Mouse (Mus musculus) ES-E14 (cell line): ENCODE measurements around the gene Btbd11.

ENCODE experiments used
- CHD2 ChIP-seq: IDR thresholded peaks from 2 replicates; pipeline ENCODE4 v1.6.1; 2014; ENCODE audit warnings: mild to moderate bottlenecking, low read depth, low read length, inconsistent platforms
- MAFK ChIP-seq: IDR thresholded peaks from 2 replicates; pipeline ENCODE4 v1.6.1; 2014; ENCODE audit warnings: mild to moderate bottlenecking, low read depth, low read length, inconsistent platforms; ENCODE audit not compliant: insufficient read depth
- ZNF384 ChIP-seq: IDR thresholded peaks from 2 replicates; pipeline ENCODE4 v1.6.1; 2012; ENCODE audit warnings: low read depth, low read length, inconsistent platforms

- TF ChIP-seq MAFK (no peak), ZNF384 (no peak), CHD2 (no peak)
Measured at GRCm38 (mm10) chr10:85467393-85467792, 80.8 kb downstream of the Btbd11 start.
